Mouse (Mus musculus) hindbrain, embryonic 12.5 days (tissue): ENCODE measurements around the gene Capn1. TPM values are rescaled to one million over a fixed set of nuclear protein-coding genes. Genes with fewer than 3 reads are reported as not detected.

Source experiments
- ATAC-seq: fragments of 200-750 bp; cut with Nextera tagmentation; 2 replicates; pipeline ENCODE4 v1.8.0; 2017; ENCODE audit warnings: moderate TSS enrichment; ENCODE audit not compliant: low FRiP score
- H3K27ac ChIP-seq: fragments of 300-500 bp; sonication (generic); 2 replicates; pipeline ENCODE4 v1.5.1; 2016; ENCODE audit warnings: mild to moderate bottlenecking
- H3K27me3 ChIP-seq: fragments of 300-500 bp; sonication (generic); 2 replicates; pipeline ENCODE4 v1.6.1; 2016; ENCODE audit warnings: mild to moderate bottlenecking
- H3K36me3 ChIP-seq: fragments of 300-500 bp; sonication (generic); 2 replicates; pipeline ENCODE4 v1.6.1; 2016; ENCODE audit warnings: mild to moderate bottlenecking
- H3K4me1 ChIP-seq: fragments of 300-500 bp; sonication (generic); 2 replicates; pipeline ENCODE4 v1.6.1; 2016
- H3K4me2 ChIP-seq: fragments of 300-500 bp; sonication (generic); replicated peaks from 2 replicates; pipeline ENCODE4 v1.6.1; 2016; ENCODE audit warnings: mild to moderate bottlenecking
- H3K4me3 ChIP-seq: fragments of 300-500 bp; sonication (generic); 2 replicates; pipeline ENCODE4 v1.5.1; 2016; ENCODE audit warnings: mild to moderate bottlenecking
- H3K9ac ChIP-seq: fragments of 300-500 bp; sonication (generic); 2 replicates; pipeline ENCODE4 v1.6.1; 2016; ENCODE audit warnings: mild to moderate bottlenecking, moderate library complexity
- H3K9me3 ChIP-seq: fragments of 300-500 bp; sonication (generic); replicated peaks from 2 replicates; pipeline ENCODE4 v1.6.1; 2016; ENCODE audit warnings: mild to moderate bottlenecking
- WGBS: fragments of 180-500 bp; shearing (Covaris S2); methylation state at CpG from one replicate; pipeline ENCODE4 v1.1.7; 2016; 5-methylcytosine and 5-hydroxymethylcytosine counted together
- polyA plus RNA-seq: library from polyadenylated mRNA; unstranded; fragments of >200 nt; fragmentation: Nextera tagmentation; extraction: Ambion mirVana; gene quantifications from 2 replicates; pipeline ENCODE4 v1.2.1, GENCODE M21; 2016

Capn1 gene
- 5.5 and 7.7 TPM in 2 replicates for polyA plus RNA-seq

- H3K27ac ChIP-seq: 0 out of 2 replicates have a peak within 1 kb of the TSS, but pooled peaks have one; percentile 7
- H3K9me3 ChIP-seq: no peaks in the 10 kb centered on the region
- H3K36me3 ChIP-seq: no peaks in the 10 kb centered on the region
- peak within 1 kb of the TSS; percentile 69 for H3K9ac ChIP-seq
- H3K4me3 ChIP-seq: peak within 1 kb of the TSS; percentile 46
- H3K4me1 ChIP-seq: peaks cover 13% of the 10 kb centered on the region
- H3K4me2 ChIP-seq: peak within 1 kb of the TSS; percentile 84
- H3K27me3 ChIP-seq: peaks cover 36% of the 10 kb centered on the region
- ATAC-seq: peak; percentile 78
- WGBS: 2% methylated on average over 40 of the region's 40 CpGs
Measured at GRCm38 (mm10) chr19:6015511-6016315, at the start of gene Capn1. Gene Capn1, minus strand, starts transcription at chr19:6015897.

- Histone ChIP-seq H3K9me3 (no peaks in the 10 kb centered on the region), H3K27ac (no peak overlapping the region), H3K4me1 (peaks cover 55% of the 10 kb centered on the region), H3K4me2 (peak overlapping the region; percentile 94; the same call in 1 of the 2 replicates), H3K27me3 (no peaks in the 10 kb centered on the region), H3K36me3 (peaks cover 15% of the 10 kb centered on the region), H3K4me3 (no peak overlapping the region), H3K9ac (peak overlapping the region; percentile 91; the same call in 1 of the 2 replicates)
- no peak for ATAC-seq
- WGBS: 95% methylated on average over 6 of the region's 6 CpGs
Measured at GRCm38 (mm10) chr19:6063081-6063480, 47.4 kb upstream of the Capn1 start.

DNA sequence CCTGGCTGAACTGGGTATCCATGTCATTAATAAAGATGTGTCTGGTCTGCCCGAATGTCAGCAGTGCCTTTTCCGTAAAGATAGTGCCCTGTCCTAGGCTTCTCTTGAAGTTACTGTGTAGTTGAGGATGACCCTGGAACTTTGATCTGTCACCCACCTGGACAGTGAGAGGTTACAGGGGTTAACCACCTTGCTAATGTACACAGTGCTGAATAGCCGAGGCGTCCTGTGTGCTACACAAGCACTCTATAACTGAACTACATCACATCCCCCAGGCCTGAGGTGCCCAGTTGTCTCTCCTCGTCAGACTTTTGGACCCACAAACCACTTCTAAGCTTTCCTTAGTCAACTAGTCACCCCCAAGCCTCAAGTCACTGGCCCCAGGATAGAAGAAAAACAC is 46.7 kb upstream of the Capn1 start:
- Histone ChIP-seq H3K4me2 (peak overlapping the region; percentile 94), H3K9me3 (no peaks in the 10 kb centered on the region), H3K36me3 (peaks cover 15% of the 10 kb centered on the region), H3K27ac (no peak overlapping the region; the same call in 1 of the 2 replicates), H3K4me1 (peaks cover 48% of the 10 kb centered on the region), H3K27me3 (no peaks in the 10 kb centered on the region), H3K9ac (peak overlapping the region; percentile 91), H3K4me3 (peak overlapping the region; percentile 85)
- no peak for ATAC-seq
- WGBS: 66% methylated on average over 5 of the region's 5 CpGs

DNA sequence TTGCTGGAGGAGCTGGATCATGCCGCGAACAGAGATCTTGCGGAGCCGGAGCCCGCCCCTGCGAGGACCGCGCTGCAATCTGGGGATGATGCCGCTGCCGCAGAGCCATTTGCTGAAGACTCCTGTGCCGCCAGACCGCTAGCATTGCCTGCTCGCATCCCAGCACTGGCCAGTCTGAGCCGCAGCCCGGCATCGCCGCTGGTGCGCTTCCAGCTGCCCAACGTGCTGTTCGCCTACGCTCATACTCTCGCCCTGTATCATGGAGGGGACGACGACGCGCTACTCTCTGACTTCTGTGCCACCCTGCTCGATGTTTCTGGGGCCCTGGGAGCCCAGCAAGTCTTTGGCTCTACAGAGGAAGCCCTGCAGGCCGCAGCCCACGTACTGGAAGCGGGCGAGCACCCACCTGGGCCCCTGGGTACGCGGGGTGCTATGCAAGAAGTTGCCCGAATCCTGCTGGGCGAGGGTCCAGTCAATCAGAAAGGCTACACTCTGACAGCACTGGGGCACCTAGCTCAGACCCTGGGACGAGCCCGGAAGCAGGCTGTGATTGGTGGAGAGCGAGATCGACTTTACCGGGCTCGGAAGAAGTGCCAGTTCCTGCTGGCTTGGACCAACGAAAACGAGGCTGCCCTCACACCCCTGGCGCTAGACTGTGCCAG is 46.1 kb upstream of the Capn1 start:
- H3K27me3 ChIP-seq: no peaks in the 10 kb centered on the region
- H3K4me1 ChIP-seq: peaks cover 46% of the 10 kb centered on the region
- ATAC-seq: no peak

DNA sequence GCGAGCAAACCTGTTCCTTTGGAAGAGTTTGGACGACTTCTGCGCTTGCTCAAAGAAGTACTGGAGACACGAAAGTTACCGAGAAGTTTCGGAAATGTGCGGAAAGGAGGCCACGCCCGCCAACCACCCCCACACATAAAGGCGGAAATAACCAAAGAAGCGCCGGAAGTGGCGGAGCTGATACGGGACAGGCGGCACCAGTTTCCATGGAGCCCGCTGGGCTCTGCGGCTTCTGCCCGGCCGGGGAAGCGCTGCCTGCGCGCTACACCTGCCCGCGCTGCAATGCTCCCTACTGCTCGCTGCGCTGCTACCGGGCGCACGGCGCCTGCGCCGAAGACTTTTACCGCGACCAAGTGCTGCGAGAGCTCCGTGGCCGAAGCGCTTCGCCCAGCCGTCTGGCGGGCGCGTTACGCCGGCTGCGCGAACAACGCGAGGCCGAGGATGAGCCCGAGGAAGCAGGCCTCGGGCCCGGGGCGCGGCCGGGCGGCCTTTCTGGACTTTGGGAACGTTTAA is 45.4 kb upstream of the Capn1 start, which contains the start of gene Znhit2:
TSS of gene Znhit2 (plus strand) at position 172 of the 513 bp plus-strand sequence.
- Histone ChIP-seq H3K9me3 (no peaks in the 10 kb centered on the region), H3K27ac (peak within 1 kb of the TSS; percentile 95), H3K4me2 (peak within 1 kb of the TSS; percentile 94), H3K4me3 (peak within 1 kb of the TSS; percentile 85), H3K36me3 (peaks cover 15% of the 10 kb centered on the region), H3K9ac (peak within 1 kb of the TSS; percentile 91), H3K27me3 (no peaks in the 10 kb centered on the region), H3K4me1 (peaks cover 46% of the 10 kb centered on the region)
- WGBS: under 1% methylated on average over 58 of the region's 58 CpGs
- ATAC-seq: peak; percentile 52

More for the DNA sequence above, 46.1 kb upstream of the Capn1 start:
- Histone ChIP-seq H3K4me2 (peak overlapping the region; percentile 94), H3K27ac (peak overlapping the region; percentile 95), H3K36me3 (peaks cover 15% of the 10 kb centered on the region), H3K4me3 (peak overlapping the region; percentile 85), H3K9me3 (no peaks in the 10 kb centered on the region), H3K9ac (peak overlapping the region; percentile 91)
- WGBS: 2% methylated on average over 44 of the region's 44 CpGs

DNA sequence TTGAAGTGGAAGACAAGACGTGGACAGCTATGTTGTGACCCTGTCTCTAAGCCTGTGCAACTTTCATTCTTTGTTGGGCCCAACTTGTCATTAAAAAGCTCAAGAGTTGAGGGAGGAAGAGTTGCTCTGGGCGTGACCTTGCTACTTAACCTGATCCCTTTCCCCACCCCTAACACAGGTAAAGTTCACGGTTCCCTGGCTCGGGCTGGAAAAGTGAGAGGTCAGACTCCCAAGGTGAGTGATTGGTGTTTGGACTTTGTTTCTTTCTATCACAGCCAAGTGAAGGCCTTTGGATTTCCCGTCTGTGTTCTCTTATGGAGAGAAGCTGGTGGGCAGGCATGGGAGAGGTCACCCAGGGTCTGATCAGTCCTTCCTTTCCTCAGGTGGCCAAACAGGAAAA is 43.3 kb upstream of the Capn1 start:
- H3K4me1 ChIP-seq: peaks cover 41% of the 10 kb centered on the region
- H3K9me3 ChIP-seq: no peaks in the 10 kb centered on the region
- WGBS: 90% methylated on average over 5 of the region's 5 CpGs

DNA sequence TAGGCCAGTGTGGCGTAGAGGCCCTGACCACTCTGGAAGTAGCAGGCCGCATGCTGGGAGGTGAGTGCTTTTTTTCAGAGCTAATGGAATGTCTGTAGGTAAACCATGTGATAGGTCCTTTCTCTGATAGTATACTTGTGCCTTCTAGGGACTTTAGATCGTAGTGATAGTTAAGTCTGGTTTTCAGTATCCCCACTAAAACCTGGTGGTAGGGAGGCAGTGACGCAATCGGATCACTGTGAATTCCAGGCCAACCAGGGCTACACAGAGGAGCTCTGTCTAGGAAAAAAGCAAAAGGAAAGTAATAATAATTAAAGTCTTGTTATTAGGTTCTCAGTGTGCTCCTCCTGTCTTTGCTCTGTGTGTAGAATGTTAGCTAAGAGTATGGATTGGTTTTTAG is 42.8 kb upstream of the Capn1 start:
- WGBS: 42% methylated on average over 5 of the region's 5 CpGs
- H3K4me1 ChIP-seq: peaks cover 39% of the 10 kb centered on the region
- H3K9me3 ChIP-seq: no peaks in the 10 kb centered on the region
- H3K4me2 ChIP-seq: peak overlapping the region; percentile 87
- H3K4me3 ChIP-seq: peak overlapping the region; percentile 88
- H3K27ac ChIP-seq: peak overlapping the region; percentile 80; the same call in 1 of the 2 replicates
- H3K36me3 ChIP-seq: peaks cover 34% of the 10 kb centered on the region
- ATAC-seq: no peak
- H3K9ac ChIP-seq: peak overlapping the region; percentile 89
- H3K27me3 ChIP-seq: no peaks in the 10 kb centered on the region

More for the DNA sequence above, 43.3 kb upstream of the Capn1 start:
- Histone ChIP-seq H3K9ac (peak overlapping the region; percentile 89), H3K4me3 (peak overlapping the region; percentile 88; the same call in 1 of the 2 replicates), H3K36me3 (peaks cover 34% of the 10 kb centered on the region), H3K4me2 (peak overlapping the region; percentile 87), H3K27me3 (no peaks in the 10 kb centered on the region), H3K27ac (no peak overlapping the region)
- ATAC-seq: no peak

DNA sequence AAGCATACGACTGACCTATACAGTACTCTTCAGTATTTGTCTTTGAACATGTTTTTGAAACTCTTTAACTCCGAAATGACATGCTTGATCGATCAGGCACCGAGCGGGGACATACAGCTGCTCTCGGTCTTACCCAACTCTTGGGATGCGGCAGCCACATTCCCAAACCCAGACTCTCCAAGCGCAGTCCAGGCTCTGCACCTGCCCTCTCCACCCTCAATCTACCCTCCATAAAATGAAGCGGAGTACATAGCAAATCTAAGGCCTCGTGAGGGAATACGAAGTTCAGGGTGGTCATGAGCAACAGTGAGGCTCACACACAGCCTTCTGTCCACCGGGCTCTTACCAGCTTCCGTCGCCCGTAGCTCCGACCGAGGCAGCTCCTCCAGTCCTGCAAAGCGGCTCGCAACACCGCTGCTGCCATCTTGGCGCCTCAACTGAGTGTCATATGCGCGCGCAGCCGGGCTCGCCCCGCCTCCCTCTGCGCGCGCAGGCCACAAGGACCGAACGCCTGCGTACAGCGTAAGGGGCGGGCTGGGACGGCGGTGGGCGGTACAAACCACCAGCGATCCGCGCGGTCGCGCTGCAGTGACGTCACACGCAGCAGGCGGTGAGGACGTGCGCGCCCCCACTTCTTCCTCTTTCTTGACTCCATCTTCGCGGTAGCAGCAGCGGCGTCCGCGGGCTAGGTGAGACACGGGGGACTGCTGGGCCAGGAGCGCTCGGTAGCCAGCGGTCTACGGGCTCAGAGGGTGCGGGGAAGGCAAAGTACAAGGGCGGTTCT is 41.8 kb upstream of the Capn1 start, which contains the start of the genes Mrpl49 and Fau:
TSS of gene Mrpl49 (minus strand) at position 473 of the 784 bp plus-strand sequence.
TSS of gene Fau (plus strand) at position 532 of the 784 bp plus-strand sequence.
- H3K4me3 ChIP-seq: peak within 1 kb of the TSS; percentile 88
- H3K4me1 ChIP-seq: peaks cover 29% of the 10 kb centered on the region
- H3K27me3 ChIP-seq: no peaks in the 10 kb centered on the region
- peak; percentile 86 for ATAC-seq
- H3K9me3 ChIP-seq: no peaks in the 10 kb centered on the region
- under 1% methylated on average over 62 of the region's 63 CpGs for WGBS
- H3K4me2 ChIP-seq: peak within 1 kb of the TSS; percentile 87
- peaks cover 43% of the 10 kb centered on the region for H3K36me3 ChIP-seq
- H3K27ac ChIP-seq: peak within 1 kb of the TSS; percentile 80
- peak within 1 kb of the TSS; percentile 89 for H3K9ac ChIP-seq

- Histone ChIP-seq H3K4me3 (peak overlapping the region; percentile 88), H3K36me3 (peaks cover 51% of the 10 kb centered on the region), H3K4me2 (peak overlapping the region; percentile 87), H3K27ac (no peak overlapping the region), H3K27me3 (no peaks in the 10 kb centered on the region), H3K9me3 (no peaks in the 10 kb centered on the region), H3K4me1 (peaks cover 21% of the 10 kb centered on the region), H3K9ac (peak overlapping the region; percentile 89; the same call in 1 of the 2 replicates)
- no peak for ATAC-seq
- 66% methylated on average over 4 of the region's 4 CpGs for WGBS
Measured at GRCm38 (mm10) chr19:6056696-6057095, 41.0 kb upstream of the Capn1 start.

- Histone ChIP-seq H3K36me3 (peaks cover 70% of the 10 kb centered on the region), H3K27me3 (no peaks in the 10 kb centered on the region), H3K9ac (no peak overlapping the region), H3K4me3 (no peak overlapping the region), H3K27ac (no peak overlapping the region), H3K4me2 (no peak overlapping the region), H3K9me3 (no peaks in the 10 kb centered on the region), H3K4me1 (peaks cover 18% of the 10 kb centered on the region)
- 88% methylated on average over 5 of the region's 5 CpGs for WGBS
- ATAC-seq: no peak
Measured at GRCm38 (mm10) chr19:6054296-6054695, 38.6 kb upstream of the Capn1 start.

GRCm38 (mm10) chr19:6052516-6052915 is 36.8 kb upstream of the Capn1 start:
- peaks cover 23% of the 10 kb centered on the region for H3K4me1 ChIP-seq
- H3K9me3 ChIP-seq: no peaks in the 10 kb centered on the region
- no peak overlapping the region for H3K4me3 ChIP-seq
- ATAC-seq: no peak
- no peak overlapping the region for H3K4me2 ChIP-seq
- peaks cover 76% of the 10 kb centered on the region for H3K36me3 ChIP-seq
- H3K9ac ChIP-seq: no peak overlapping the region
- H3K27me3 ChIP-seq: no peaks in the 10 kb centered on the region
- 92% methylated on average over 7 of the region's 7 CpGs for WGBS
- H3K27ac ChIP-seq: no peak overlapping the region
